Mouse (Mus musculus) midbrain, embryonic 16.5 days (tissue): ENCODE measurements around the gene Stxbp4. TPM values are rescaled to one million over a fixed set of nuclear protein-coding genes. Genes with fewer than 3 reads are reported as not detected.

ENCODE experiments used
- ATAC-seq: fragments of 200-750 bp; cut with Nextera tagmentation; 2 replicates; pipeline ENCODE4 v1.8.0; 2017; ENCODE audit warnings: moderate TSS enrichment
- H3K27ac ChIP-seq: fragments of 300-500 bp; sonication (generic); 2 replicates; pipeline ENCODE4 v1.5.1; 2014; ENCODE audit warnings: mild to moderate bottlenecking, low read length, mixed read lengths
- H3K27me3 ChIP-seq: fragments of 300-500 bp; sonication (generic); 2 replicates; pipeline ENCODE4 v1.6.1; 2014; ENCODE audit warnings: low read depth, low read length, mixed read lengths; ENCODE audit not compliant: control insufficient read depth, insufficient read depth
- H3K36me3 ChIP-seq: fragments of 300-500 bp; sonication (generic); 2 replicates; pipeline ENCODE4 v1.6.1; 2014; ENCODE audit warnings: mild to moderate bottlenecking, low read length, moderate library complexity, mixed read lengths; ENCODE audit not compliant: control insufficient read depth, insufficient read depth
- H3K4me1 ChIP-seq: fragments of 300-500 bp; sonication (generic); 2 replicates; pipeline ENCODE4 v1.6.1; 2014; ENCODE audit warnings: mild to moderate bottlenecking, low read length, mixed read lengths; ENCODE audit not compliant: control insufficient read depth, insufficient read depth
- H3K4me2 ChIP-seq: fragments of 300-500 bp; sonication (generic); 2 replicates; pipeline ENCODE4 v1.6.1; 2014; ENCODE audit warnings: mild to moderate bottlenecking, low read length, mixed read lengths
- H3K4me3 ChIP-seq: fragments of 300-500 bp; sonication (generic); 2 replicates; pipeline ENCODE4 v1.5.1; 2014; ENCODE audit warnings: low read depth, mild to moderate bottlenecking, low read length, moderate library complexity, mixed read lengths
- H3K9ac ChIP-seq: fragments of 300-500 bp; sonication (generic); 2 replicates; pipeline ENCODE4 v1.6.1; 2014; ENCODE audit warnings: low read depth, low read length, mixed read lengths
- H3K9me3 ChIP-seq: fragments of 300-500 bp; sonication (generic); replicated peaks from 2 replicates; pipeline ENCODE4 v1.6.1; 2014; ENCODE audit warnings: mild to moderate bottlenecking, low read length, mixed read lengths; ENCODE audit not compliant: control insufficient read depth, poor library complexity, severe bottlenecking
- WGBS: fragments of 180-500 bp; shearing (Covaris S2); extraction: QIAGEN DNeasy Blood & Tissue Kit; methylation state at CpG from one replicate; pipeline ENCODE4 v1.1.7; 2014; 5-methylcytosine and 5-hydroxymethylcytosine counted together
- polyA plus RNA-seq: library from polyadenylated mRNA; unstranded; fragments of >200 nt; fragmentation: Nextera tagmentation; extraction: Ambion mirVana; gene quantifications from 2 replicates; pipeline ENCODE4 v1.2.1, GENCODE M21; 2015

Gene Stxbp4
- polyA plus RNA-seq, 1 experiment from 2014 or later = 17.4 TPM

DNA sequence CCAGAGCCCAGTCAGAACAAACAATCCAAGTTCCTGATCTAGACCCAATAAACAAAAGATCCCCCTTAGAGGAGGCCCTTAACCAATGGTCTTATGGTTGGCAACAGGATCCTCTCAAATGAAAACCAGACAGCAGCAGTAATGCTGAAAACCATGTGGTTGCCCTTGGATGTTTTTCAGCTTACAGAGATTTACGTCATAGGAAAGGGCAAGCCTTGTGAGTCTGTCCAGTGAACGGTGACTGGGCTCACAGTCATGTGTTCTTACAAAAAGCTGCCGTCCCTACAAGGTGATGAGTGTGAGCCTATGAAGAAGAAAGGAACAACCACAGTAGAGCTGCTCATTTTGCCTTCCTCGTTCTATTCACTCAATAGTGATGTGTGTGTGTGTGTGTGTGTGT lies 22.8 kb upstream of the Stxbp4 start:
- peaks cover 16% of the 10 kb centered on the region for H3K4me1 ChIP-seq
- no peaks in the 10 kb centered on the region for H3K9me3 ChIP-seq
- no peak overlapping the region for H3K27ac ChIP-seq
- no peak for ATAC-seq
- H3K36me3 ChIP-seq = peaks cover 11% of the 10 kb centered on the region
- no peaks in the 10 kb centered on the region for H3K27me3 ChIP-seq
- H3K4me2 ChIP-seq = no peak overlapping the region
- no peak overlapping the region for H3K9ac ChIP-seq
- 89% methylated on average over 4 of the region's 4 CpGs for WGBS
- H3K4me3 ChIP-seq = no peak overlapping the region

GRCm38 (mm10) chr11:90657527-90657926 lies 19.6 kb upstream of the Stxbp4 start:
- no peak overlapping the region for H3K9ac ChIP-seq
- no peak overlapping the region for H3K4me2 ChIP-seq
- no peaks in the 10 kb centered on the region for H3K4me1 ChIP-seq
- ATAC-seq = no peak
- no peak overlapping the region for H3K27ac ChIP-seq
- peaks cover 13% of the 10 kb centered on the region for H3K36me3 ChIP-seq
- H3K4me3 ChIP-seq = no peak overlapping the region
- H3K27me3 ChIP-seq = no peaks in the 10 kb centered on the region
- H3K9me3 ChIP-seq = no peaks in the 10 kb centered on the region
- WGBS = 93% methylated on average over 12 of the region's 12 CpGs

GRCm38 (mm10) chr11:90652603-90653002 lies 14.7 kb upstream of the Stxbp4 start:
- Histone ChIP-seq H3K4me3 (no peak overlapping the region), H3K4me1 (no peaks in the 10 kb centered on the region), H3K27me3 (no peaks in the 10 kb centered on the region), H3K36me3 (peaks cover 24% of the 10 kb centered on the region), H3K9ac (no peak overlapping the region), H3K4me2 (no peak overlapping the region), H3K27ac (no peak overlapping the region), H3K9me3 (no peaks in the 10 kb centered on the region)
- ATAC-seq = no peak
- 91% methylated on average over 4 of the region's 4 CpGs for WGBS

- Histone ChIP-seq H3K4me1 (no peaks in the 10 kb centered on the region), H3K27me3 (no peaks in the 10 kb centered on the region), H3K27ac (no peak overlapping the region), H3K4me3 (no peak overlapping the region), H3K4me2 (no peak overlapping the region), H3K36me3 (peaks cover 21% of the 10 kb centered on the region), H3K9ac (no peak overlapping the region), H3K9me3 (no peaks in the 10 kb centered on the region)
- no peak for ATAC-seq
- 80% methylated on average over 9 of the region's 9 CpGs for WGBS
These were observed 12.5 kb upstream of the Stxbp4 start for GRCm38 (mm10) chr11:90650231-90650885.

DNA sequence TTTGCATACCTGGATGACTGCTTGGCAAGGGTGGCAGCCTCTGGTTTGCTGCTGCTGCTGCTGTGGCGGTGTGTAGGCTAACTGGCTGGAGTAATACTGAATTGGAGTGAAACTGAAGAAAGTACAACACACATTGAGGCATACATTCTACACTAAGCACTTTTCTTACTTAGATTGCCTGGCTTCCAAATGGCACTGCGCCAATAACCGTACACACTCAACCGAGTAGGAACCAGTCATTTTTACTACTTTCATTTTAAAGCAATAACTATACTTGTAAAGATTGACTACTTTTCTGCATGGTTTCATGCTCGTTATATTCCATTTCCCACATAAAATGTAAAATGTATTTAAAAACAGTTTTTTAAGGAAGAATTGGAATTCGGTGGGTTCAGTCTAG lies 11.9 kb upstream of the Stxbp4 start:
- H3K9me3 ChIP-seq = no peaks in the 10 kb centered on the region
- WGBS = 92% methylated on average over 6 of the region's 6 CpGs
- H3K9ac ChIP-seq = no peak overlapping the region
- ATAC-seq = no peak
- no peaks in the 10 kb centered on the region for H3K27me3 ChIP-seq
- H3K27ac ChIP-seq = no peak overlapping the region
- H3K4me1 ChIP-seq = no peaks in the 10 kb centered on the region
- no peak overlapping the region for H3K4me3 ChIP-seq
- H3K4me2 ChIP-seq = no peak overlapping the region
- peaks cover 23% of the 10 kb centered on the region for H3K36me3 ChIP-seq

GRCm38 (mm10) chr11:90638312-90638830 lies 487 bp upstream of the Stxbp4 start:
- WGBS = 0% methylated on average over 23 of the region's 54 CpGs
- H3K27ac ChIP-seq = peak overlapping the region; percentile 97
- peak overlapping the region; percentile 98 for H3K4me3 ChIP-seq
- H3K27me3 ChIP-seq = no peaks in the 10 kb centered on the region
- H3K9me3 ChIP-seq = no peaks in the 10 kb centered on the region
- peak overlapping the region; percentile 100 for H3K9ac ChIP-seq
- H3K4me1 ChIP-seq = peaks cover 20% of the 10 kb centered on the region
- ATAC-seq = peak; percentile 65; the same call in 1 of the 2 replicates
- H3K36me3 ChIP-seq = no peaks in the 10 kb centered on the region
- H3K4me2 ChIP-seq = peak overlapping the region; percentile 71

- no peak overlapping the region for H3K4me2 ChIP-seq
- peaks cover 15% of the 10 kb centered on the region for H3K4me1 ChIP-seq
- no peak overlapping the region for H3K4me3 ChIP-seq
- WGBS = 86% methylated on average over 3 of the region's 3 CpGs
- H3K9ac ChIP-seq = no peak overlapping the region
- H3K27ac ChIP-seq = no peak overlapping the region
- H3K36me3 ChIP-seq = no peaks in the 10 kb centered on the region
- H3K27me3 ChIP-seq = no peaks in the 10 kb centered on the region
- no peaks in the 10 kb centered on the region for H3K9me3 ChIP-seq
- ATAC-seq = no peak
These were observed 3.2 kb downstream of the Stxbp4 start for GRCm38 (mm10) chr11:90634661-90635060.

DNA sequence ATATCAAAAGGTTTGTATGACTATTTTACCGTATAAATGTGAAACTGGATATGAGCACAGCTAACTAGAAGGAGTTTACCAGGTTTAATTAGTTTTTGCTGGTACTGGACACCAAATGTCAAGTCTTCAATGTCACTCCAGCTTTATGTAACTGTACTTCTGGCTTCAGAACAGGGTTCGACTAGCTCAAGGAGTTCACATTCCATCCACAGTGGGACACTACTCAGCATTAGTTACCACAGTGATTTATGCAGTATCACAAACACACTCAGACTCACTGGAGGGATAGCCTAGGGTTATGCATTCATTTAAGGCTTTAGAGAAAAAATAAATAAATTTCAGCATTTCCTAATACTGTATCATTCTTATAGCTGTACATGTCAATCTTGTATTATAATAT lies 5.4 kb downstream of the Stxbp4 start:
- 81% methylated on average over 2 of the region's 2 CpGs for WGBS
- H3K9ac ChIP-seq = no peak overlapping the region
- no peak for ATAC-seq
- H3K4me2 ChIP-seq = no peak overlapping the region
- no peaks in the 10 kb centered on the region for H3K36me3 ChIP-seq
- peaks cover 10% of the 10 kb centered on the region for H3K4me1 ChIP-seq
- no peak overlapping the region for H3K27ac ChIP-seq
- no peaks in the 10 kb centered on the region for H3K9me3 ChIP-seq
- H3K27me3 ChIP-seq = no peaks in the 10 kb centered on the region
- H3K4me3 ChIP-seq = no peak overlapping the region

GRCm38 (mm10) chr11:90627751-90628150 lies 10.1 kb downstream of the Stxbp4 start:
- Histone ChIP-seq H3K9me3 (no peaks in the 10 kb centered on the region), H3K4me3 (no peak overlapping the region), H3K27ac (no peak overlapping the region), H3K4me2 (no peak overlapping the region), H3K9ac (no peak overlapping the region), H3K4me1 (no peaks in the 10 kb centered on the region), H3K27me3 (no peaks in the 10 kb centered on the region), H3K36me3 (no peaks in the 10 kb centered on the region)
- 86% methylated on average over 1 of the region's 1 CpGs for WGBS
- no peak for ATAC-seq
